Mouse (Mus musculus): Measurements from ENCODE around the gene Tprg.

Gene Tprg

DNA sequence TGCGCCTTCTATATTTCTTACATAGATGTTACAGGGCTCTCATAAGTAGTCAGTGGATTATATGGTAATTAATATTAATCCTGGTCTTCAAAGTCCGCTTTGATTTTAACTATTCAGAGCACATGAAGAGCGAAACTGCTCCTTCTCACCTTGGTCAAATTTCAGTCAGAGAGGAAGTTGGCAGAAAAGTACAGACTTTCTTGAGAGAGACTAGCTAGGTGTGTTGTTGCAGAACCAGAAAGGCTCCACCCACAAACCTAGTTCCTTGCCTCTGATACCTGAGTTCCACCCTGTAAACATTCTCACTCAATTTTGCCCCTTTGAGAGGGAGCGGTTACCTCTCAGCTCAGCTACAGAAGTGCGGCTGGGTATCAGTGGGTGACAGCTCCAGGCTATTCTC, at the start of gene Tprg:
Gene Tprg (plus strand): TSS at position 301 of the 400 bp plus-strand sequence.
- DNase-seq, result no peak

DNA sequence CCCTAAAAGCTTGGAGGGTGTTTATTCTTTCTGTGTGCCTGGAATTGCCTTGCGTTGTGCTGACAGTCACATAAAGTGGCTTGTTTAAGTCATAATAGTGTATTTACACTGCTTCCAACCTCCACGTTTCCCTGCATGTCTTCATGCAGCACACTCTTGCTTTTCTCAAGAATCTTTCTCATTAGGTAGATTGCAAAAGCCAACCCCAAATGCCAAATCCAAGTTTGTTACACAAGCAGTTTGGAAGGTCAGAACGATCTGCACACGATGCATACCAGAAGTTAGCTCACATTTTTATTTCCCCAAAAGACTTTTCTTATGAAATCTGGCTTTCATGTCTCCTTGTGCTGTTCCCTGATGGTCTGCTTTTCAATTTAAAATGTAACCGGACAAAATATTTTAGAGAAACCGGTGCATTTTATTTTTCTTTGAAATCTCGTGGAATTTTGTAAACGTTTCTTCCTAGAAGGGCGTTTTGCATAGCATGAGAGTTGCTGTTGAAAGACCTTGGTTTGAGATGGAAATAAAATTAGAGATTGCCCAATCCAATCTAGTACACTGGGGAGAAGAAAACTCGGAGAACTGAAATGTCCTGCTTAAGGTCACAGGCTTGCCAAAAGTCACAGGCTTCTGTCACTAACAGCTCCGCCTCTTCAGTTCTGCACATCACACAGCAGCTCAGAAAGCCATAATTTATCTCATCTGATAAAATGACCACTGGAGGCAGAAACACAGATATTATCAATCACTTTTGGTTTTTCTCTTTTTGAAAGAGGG, 48.2 kb upstream of the Tprg start:
- DNase-seq, result no peak

DNA sequence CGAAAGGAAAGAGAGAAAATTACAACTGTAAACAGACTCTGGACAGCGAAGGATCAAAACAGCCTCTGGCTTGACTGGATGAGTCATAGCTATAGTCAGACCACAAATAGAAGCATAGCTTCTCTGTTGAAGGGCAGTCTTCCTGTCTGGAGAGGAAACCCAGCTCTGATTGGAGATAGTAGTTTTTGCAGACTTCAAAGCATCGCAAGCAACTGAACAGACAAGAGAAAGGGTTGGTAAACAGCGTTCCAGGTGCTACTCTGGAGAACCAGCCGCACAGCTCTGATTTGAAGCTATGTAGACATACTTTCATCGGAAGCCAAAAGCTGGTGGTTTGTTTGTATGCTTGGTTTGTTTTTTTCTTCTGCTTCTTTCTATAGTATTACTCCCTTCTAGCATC, 37.7 kb upstream of the Tprg start:
- no peak for DNase-seq

DNA sequence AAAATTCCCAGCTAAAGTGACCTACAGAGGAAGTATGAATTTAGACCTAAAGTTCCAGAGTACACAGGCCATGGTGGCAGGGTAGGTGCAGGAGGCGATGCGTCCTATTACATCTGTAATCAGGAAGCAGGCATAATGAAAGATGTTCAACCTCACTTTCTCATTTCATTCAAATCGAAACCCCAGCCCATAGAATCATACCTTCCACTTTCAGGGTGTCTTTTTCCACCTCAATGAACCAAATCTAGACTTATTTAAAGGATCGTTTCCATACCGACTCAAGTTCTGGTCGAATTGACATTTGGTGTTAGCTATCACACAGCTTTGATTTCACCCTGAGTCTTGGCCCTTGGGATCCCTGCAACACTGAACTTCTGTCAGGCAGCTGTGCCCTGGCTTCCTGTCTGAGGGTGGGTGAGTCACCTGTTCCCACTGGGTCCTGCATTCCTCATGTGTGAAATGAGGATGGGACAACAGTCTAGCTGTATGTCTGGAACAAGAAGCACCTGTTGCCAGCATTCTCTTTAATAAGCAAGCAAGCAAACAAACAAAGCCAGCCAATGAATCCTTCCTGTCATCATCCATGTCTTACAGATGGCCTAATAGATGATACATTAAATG, 36.4 kb upstream of the Tprg start:
- DNase-seq, result no peak

DNA sequence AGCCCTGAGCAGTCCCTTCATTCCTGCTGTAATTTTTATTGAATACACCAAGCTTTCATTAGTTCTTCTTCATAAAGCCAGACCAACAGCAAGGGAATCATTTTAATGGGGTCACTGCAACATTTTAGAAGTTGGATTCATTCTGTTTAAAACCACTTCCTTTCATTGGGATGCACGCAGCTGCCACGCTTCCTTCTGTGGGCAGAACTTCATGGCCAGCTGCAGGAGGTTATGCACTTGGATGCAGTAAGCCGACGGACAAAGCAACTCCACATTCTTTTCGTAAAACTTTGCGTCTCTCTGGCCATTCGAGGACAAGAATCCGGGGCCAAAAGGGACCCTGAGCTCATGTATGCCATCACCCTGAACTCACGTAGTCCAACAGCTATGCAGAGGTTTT, 35.5 kb upstream of the Tprg start:
- no peak for DNase-seq

DNA sequence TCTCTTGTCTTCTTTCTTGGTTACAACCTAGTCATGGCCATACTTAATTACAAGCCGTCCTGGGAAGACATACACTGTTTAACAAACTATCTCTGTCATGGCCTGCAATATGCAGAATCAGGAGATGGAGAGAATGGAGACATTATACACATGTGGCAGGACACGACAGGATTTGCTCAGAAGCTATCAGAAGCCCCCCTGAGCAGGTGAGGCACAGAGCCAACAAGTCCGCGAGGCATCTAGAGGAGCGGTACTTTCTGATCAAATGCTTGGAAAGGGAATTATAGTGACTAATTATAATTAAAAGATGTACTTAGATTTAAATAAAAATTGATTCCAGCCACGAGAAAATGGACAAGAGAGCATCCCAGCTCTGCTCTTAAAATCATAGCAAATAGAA, 32.0 kb upstream of the Tprg start:
- DNase-seq, result no peak

DNA sequence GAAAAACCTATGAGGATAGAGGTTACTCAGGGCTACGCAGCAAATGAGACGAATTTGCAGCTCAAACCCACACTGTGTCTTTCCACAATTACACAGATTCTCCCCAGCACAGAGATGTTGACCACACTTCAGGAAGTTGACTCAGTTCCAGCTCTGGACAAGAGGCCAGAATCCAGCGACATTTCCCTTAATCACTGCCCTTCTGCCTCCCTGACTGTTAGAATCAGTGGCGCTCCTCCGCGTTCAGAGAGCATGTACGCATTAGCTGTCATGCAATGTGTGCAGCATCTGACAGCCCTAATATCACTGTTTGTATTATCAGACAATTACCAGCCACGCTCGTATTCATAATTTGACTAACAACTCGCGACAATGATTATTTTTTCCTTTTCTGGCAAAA, 31.4 kb upstream of the Tprg start:
- DNase-seq, result no peak

DNA sequence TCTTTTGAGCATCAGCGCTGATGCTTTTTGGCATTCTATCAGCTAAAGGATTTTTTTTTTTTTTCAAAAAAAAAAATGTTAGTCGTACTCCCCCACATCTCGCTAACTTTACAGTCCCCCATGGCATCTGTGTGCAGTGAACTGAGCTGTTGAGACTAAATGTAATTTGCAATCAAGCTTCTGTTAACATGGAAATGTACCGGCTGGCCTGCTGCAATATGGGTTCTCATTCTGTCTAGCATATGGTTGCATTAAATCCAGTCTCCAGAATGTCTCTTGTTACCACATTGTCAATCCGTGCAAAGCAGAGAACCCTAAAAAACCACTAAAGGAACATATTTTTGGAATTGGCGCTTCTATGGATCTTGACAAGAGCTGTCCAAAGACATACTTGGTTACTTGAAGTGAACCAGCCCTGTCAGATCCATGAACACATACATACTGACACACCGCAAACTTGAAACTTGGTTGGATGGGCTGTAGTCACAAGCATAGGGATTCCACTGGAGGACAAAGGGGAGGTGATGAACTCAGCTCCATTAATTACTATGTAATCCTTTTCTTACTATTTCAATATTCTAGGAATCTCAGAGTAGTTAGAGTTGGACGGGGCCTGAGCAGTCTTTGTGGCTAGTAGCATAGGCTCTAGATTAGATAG, 30.9 kb upstream of the Tprg start:
- no peak for DNase-seq

DNA sequence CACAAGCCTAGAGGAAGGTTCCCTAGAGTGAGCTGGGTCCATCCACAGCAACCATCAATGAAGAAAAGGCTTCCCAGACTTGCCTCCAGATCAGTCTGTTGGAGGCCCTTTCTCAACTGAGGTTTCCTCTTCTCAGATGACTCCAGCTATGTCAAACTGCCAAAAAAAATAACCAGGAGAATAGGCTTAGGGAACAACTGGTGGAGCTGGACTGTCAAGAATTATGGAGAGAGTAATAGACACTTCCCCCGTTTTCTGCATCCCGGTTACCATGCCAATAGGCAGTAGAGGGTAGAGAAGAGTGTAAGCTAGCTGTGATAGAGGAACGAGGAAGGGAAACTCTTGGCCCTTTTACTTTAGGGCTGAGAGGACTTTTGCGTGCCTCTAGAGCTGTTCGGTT, 24.3 kb upstream of the Tprg start:
- DNase-seq, result no peak

DNA sequence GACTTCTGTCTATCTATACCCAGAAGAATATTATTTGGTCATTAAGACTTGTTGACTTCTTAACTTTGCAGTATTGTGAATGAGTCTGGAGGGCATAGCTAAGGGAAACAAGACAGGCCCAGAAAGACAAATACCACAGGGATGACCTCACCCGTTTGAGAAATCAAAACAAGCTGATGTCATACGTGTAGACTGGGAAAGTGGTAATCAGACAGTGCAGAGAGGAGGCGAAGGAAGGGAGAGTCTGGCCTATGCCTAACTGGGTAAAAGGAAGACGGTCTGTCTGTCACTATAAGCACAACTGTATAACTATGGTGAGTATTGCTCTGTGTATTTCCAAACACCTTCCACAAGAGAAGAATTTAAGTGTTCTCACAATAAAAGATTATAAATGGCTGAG, 23.7 kb upstream of the Tprg start:
- DNase-seq, result no peak

DNA sequence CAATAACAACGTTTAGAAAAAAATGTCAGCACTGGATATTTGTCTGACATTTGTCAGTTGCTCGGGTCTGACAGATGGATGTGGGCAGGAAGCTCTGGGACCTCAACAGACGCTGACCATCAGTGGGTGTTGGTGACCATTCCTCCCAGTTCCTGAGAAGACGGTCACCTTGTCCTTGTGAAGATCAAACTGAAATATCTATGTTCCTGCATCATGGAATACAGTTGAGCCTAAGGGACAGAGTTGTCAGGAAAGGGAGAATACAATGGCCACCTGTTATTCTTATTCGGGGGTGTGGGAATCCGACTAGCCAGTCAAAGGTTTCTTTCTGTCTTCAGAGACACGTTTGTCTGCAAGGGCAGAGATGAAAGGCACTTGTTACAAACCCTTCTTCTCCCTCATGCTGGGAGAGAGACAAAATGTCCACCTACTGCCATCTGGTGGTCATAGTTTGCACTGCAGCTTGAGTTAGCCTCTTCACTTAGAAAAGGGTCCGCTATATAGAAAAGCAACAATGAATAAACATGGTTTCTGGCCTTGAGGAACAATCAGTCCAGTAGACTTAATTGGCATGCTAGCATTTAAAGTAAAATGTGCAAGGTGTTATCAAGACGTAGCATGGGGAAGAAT, 23.0 kb upstream of the Tprg start:
- peak; percentile 67 for DNase-seq

DNA sequence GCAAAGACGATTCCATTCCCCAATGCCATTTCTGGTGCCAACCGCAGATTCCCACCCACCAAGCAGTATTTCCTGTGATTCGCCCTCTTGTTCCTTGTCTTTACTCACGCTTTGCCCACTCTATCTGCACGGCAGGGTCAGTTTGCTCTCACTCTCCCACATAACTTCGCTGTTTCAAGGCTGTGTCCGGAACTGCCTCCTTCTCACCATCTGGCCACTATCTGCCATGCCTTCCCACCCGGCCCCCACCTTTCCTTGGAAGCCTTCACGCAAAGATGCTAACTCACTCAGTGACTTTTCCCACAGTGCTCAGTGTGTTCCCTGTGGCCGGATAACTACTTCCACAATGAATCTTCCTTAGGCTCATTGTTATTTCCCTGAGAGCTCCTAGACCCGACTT, 21.4 kb upstream of the Tprg start:
- DNase-seq, result no peak

DNA sequence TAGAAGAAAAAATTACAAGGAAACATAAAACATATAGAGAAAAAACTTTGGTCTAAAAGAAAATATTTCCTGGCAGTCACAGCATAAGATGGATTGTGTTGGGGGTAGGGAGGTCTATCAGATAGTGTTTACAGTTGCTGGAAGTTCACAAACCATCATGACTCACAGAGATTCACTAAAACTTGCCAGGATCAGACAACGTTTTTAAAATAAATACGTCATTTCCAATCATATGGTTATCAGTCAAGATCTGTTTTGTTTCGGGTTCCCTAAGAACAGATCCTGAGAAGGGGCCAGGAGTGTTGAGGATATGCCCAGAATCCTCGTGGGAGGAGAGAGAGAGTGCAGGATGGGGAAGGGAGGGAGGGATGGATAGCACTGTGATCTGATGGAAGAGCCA, 18.3 kb upstream of the Tprg start:
- DNase-seq, result no peak

DNA sequence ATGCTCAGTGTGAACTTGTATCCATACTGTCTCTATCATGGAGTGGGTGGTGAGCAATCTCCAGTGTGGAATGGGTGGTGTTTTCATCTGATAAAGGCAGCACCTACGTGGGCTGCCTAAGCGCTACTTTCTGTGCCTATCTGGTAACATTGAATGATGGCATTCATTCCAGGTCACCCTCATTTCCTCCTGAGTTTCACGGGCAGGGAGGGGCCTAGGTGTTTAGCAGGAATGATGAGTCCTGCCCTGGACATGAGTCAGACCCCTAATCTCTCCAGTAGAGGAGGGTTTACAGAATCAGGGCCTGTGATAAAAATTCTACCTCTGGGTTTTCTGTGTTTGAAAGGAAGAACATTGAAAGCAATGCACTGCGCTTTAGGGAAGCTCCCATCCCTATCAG, 4.1 kb upstream of the Tprg start:
- DNase-seq, result no peak

DNA sequence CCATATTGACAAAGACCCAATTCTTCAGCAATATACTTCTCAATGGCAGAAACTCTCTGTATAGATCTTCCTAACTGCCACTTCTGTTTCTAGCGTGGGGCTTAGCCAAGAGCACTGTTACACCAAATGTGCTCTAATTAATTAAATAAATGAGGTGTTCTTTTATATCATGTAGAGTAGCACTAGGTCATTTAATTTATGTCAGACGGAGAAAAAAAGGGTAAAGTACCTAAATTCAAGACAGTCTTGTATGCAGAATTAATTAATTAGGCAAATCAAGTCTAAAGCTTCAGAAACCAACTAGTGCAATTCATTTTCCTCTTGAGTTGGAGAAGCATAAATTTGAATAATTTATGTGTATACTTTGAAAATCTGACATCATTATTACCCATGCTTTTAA, 7.1 kb downstream of the Tprg start:
- no peak for DNase-seq

DNA sequence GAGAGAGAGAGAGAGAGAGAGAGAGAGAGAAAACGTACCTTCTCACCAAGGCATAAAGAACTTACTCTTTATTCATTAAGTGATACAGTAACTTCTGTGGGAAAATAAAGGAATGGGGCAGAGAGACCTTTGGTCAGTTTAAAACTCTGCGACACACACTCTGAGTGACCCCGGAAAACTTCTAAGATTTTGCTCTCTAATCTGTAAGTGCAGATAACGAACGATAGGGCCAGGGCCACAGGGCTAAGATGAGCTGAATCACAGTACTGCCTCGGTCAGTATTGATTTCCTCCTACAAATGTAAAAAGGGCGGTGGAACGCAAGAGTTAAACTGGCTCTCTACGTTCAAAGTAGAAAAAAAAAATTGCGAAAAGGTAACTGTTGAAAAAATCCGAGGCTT, 8.9 kb downstream of the Tprg start:
- DNase-seq, result no peak

DNA sequence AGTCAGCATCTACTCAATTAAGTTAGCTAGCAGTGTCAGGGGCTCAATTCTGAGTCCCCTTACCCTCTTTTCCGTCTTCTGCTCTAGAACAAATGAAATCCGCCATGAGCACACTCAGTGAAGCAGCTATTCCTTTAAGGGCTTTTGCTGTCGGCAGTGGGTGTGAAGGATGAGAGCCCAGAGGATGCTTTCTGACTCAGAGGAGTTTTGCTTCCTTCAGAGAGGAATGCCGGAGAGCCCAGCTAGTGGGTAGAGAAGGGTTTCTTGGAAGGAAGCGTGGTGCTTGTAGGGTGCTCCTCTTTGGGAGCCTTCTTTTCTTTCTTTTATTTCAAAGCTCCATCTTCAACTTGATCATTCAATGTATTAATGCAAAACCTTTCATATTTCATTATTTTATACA, 10.1 kb downstream of the Tprg start:
- DNase-seq, result no peak

DNA sequence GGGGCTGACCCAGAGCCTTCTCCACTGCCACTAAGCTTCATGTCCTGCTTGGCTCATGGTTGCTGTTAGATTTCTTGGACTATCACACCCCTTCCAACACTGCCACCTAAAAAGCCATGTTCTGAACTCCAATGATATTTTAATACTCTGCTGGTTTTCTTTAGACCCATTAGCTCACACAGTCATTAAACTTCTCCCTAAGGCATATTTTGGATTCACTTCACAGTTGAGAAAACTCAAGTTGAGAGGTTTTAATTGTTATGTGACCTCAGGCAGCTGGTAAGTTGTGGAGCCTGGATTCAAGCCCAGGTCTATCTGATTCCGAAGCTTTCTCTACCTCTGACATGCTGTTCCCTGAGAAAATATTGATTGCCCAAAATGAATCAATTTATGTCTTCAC, 11.6 kb downstream of the Tprg start:
- no peak for DNase-seq

DNA sequence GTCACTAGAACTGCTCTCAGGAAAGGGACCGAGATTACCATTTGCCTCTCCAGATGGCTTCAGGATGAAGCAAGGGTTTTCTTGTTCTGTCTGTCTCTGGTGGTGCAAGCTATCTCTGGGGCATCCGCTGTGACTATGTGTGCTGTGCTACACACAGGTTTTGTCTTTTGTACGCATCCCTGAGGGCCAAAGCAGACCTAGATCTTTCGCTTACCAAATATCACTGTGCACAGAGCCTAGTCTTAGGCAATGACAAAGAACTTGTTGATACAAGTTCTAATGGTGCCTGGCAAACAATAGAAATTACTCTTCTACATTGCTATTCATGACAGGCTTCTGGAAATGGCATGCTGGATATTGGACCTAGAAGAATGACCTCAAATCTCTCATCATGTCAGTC, 16.0 kb downstream of the Tprg start:
- DNase-seq, result no peak

DNA sequence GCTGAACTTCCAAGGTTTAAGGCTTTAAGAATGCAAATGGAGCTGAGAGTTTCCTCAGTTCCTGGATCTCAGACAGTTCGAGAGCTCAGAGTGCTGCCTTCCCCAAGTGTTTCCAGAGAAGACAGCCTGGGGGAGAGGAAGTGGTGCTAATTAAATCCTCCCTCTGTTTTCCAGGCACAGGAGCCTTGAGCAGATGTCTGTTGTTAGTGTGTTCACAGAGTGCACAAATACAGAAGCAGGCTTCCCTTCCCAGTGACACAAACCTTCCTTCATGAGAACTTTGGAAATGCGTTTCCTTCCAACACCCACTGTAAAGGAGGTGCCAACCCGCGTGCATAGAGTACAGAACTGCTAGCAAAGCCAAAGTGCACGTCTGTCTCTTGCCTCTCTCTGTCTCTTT, 27.4 kb downstream of the Tprg start:
- no peak for DNase-seq

DNA sequence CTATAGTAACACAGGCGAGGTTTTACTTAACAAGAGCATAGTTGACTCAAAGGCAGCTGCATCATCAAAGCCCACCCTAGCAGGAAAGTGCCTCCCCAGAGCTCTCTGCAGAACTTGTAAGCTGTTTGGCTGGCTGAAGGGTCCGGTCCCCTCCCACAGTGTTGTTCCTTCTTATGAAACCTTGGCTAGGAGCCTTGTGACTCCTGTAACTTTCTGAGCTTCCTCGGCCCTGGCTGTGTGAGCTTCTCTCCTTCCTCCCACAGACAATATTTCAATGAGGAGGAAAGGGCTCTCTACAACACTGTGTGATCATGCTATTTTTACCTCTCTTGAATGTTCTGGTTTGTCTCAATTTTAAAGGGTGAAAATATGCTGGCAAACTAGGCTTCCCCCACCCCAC, 28.5 kb downstream of the Tprg start:
- no peak for DNase-seq

DNA sequence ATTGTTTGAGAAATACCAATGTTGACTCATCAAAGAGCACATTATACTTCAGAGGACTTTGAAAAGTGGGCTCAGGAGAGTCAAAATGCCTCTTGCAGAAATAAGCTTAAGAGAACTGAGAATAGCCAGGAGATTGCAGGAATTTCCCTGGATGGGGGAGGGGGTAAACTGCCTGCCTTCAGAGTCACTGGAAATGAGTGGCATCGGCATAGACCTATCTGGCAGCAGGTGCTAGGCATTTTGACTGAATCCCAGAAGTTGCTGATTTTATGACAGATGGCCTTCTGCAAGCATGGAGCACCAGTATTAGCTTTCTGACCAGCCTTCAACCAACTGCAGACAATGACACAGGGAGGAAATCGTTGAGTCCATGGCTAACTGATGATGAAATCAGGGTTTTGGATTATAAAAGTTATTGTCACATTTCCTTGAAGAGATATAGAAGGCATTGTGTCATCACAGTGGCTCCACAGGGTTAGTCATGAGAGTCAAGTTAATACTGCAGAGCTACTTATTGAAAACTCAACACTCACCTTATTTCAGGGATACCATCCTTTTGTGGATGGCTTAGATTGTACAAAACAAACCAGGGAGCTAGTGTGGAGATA, 39.1 kb downstream of the Tprg start:
- DNase-seq, result no peak
